Mouse (Mus musculus): ENCODE measurements around the gene Ccdc3.

Ccdc3 gene

DNA sequence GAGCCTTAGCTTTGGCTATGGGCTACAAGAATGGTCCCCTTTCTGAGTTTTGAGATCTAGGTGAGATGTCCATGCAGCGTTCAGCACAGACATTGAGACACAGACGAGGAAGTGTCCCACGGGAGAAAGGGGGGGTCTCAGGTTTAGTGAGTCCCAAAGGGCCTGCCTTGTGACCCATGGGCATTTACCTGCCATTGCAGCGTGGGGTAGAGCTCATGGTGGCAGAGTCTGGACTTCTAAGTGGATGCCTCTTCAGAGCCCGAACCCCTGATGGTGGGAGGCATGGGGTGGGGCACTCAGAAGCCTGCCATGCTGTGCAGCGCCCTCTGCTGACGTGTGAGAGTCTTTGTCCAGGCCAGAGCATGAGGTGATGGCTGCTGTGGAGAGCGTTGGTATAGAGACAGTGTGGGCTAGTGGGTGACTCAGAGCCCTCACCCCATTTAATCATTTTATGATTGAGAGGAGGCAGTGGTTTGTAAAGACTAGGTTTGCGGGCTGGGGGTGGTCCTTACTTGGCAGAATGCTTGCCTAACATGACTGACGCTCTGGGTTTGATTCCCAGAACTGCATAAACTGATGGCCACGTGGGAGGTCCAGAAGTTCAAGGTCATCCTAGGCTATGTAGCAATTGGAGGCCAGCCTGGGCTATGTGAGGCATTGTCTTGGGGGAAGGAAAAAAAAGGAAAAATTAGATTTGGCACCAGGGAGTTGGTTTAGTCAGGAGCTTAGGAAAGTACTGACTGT, 23.6 kb downstream of the Ccdc3 start:
- DNase-seq (ENCODE audit: low read depth), result no peak

GRCm38 (mm10) chr2:5161908-5162674, 24.5 kb downstream of the Ccdc3 start:
- no peak for DNase-seq (ENCODE audit: low read depth)

- no peak for DNase-seq (ENCODE audit: low read depth)
Measured at GRCm38 (mm10) chr2:5162756-5163155, 25.2 kb downstream of the Ccdc3 start.

DNA sequence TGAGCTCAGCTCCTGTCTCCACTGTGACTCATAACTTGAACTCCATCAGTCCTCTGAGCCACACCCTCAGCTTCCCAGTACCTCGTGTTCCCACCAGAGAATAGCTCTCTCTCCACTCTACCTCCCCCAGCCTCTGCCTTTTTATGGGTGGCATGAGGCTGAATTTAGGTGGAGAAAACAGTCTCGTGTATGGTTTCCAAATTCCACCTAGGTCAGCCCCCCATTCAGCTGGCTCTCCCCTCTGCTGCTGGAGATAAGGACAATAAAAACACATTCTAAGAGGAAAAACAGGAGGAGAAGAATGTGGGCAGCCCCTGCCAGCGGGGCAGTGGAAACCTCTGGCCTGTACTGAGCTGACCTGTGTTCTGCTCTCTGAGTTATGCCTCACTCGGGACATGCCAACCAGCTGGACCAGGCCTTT, 28.4 kb downstream of the Ccdc3 start:
- DNase-seq (ENCODE audit: low read depth), result no peak

DNA sequence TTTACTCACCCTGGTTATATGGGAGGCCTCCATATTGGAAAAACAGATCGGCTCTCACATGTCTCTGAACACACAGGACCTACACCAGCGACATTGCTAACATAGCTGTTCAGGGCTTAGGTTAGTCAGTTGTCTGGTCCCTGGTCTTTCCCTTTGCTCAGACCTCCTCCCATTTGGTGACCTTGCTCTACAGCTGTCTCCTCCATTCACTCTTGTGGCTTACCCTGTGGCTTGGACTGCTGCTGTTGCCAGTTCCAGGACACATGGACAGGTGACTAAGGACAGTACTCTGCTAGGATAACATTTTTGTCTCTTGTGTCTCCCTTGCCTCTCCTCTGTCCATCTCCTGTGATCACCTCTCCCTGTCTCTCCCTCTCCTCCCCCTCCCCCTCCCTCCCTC, 29.2 kb downstream of the Ccdc3 start:
- DNase-seq (ENCODE audit: low read depth), result no peak

DNA sequence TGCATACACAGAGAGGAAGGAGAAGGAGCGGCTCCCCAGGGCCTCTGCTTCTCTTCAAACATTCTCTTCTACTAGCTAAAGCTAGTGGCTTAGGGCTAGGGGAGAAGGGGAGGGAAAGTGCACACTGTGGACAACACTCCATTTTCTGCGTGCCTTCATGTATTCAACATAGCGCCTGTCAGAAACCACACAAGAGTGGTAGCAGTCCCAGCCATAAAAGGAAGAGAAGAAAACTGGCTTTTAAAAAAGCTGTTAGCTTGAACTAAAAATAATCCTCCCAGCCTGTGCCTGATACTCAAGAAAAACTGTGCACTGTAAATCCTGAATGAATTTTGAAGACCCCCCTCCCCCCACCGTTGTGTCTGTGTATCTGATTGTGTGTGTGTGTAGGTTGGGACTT, 33.2 kb downstream of the Ccdc3 start:
- DNase-seq (ENCODE audit: low read depth), result no peak

GRCm38 (mm10) chr2:5171301-5172000, 33.9 kb downstream of the Ccdc3 start:
- DNase-seq (ENCODE audit: low read depth), result no peak

DNA sequence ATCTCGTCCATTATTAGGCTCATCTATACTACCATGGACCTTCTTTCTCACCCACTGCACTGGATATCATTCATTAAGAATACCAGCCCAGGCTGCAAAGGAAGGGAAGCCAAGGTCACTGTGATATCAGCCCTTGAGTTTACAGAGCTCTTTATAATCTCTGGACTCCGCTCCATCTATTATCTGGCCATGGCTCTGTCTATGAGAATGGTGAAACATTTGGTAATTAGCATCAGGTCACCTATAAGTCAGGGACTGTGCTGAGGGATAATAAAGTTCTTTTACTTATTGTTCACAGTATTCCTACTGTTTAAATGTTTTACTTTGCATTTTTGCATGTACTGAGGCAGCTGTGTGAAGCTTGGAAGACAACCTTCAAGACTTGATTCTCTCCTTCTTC, 35.2 kb downstream of the Ccdc3 start:
- DNase-seq (ENCODE audit: low read depth), result no peak

GRCm38 (mm10) chr2:5174716-5175115, 37.1 kb downstream of the Ccdc3 start:
- no peak for DNase-seq (ENCODE audit: low read depth)

GRCm38 (mm10) chr2:5181462-5182443, 44.2 kb downstream of the Ccdc3 start:
- DNase-seq (ENCODE audit: low read depth), result no peak

DNA sequence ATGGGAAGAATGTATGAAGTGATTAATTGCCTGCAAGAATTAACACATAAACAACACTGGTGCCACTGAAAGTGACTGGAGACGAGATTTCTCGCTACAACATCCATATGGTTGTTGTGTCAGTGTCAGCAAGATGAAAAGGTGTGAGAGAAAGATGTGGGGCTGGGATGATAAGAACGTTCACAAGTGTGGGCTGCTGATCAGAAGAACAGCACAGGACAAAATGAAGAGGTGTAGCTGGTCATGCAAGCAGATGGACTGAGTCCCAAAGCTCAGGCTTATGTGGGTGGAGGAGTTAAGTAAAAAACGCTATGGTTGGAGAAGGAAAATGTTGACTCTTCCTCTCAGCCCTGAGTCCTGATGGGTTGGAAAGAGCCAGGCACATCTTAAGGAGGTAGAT, 46.6 kb downstream of the Ccdc3 start:
- no peak for DNase-seq (ENCODE audit: low read depth)

GRCm38 (mm10) chr2:5185631-5186030, 48.1 kb downstream of the Ccdc3 start:
- DNase-seq (ENCODE audit: low read depth), result no peak

DNA sequence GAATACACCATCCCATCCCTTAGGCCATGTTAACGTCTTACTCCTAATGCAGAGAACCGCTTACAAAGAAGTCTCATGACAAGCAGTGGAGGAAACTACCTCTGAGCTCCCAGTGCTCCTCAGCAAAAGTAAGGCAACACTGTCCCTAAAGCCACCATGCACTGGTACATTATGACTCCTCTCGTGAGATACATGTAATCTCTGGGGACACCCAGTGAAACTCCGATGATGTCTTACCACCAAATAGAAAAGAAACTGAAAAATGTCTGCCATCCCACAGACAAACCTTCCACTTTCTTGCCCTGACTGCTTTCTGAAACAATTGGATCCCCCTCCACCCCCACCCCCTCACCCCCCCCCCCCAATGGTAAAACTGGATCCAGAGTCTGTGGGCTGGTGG, 54.6 kb downstream of the Ccdc3 start:
- no peak for DNase-seq (ENCODE audit: low read depth)

GRCm38 (mm10) chr2:5193071-5193470, 55.5 kb downstream of the Ccdc3 start:
- DNase-seq (ENCODE audit: low read depth), result no peak

- DNase-seq (ENCODE audit: low read depth), result no peak
Measured at GRCm38 (mm10) chr2:5194701-5195215, 57.2 kb downstream of the Ccdc3 start.

DNA sequence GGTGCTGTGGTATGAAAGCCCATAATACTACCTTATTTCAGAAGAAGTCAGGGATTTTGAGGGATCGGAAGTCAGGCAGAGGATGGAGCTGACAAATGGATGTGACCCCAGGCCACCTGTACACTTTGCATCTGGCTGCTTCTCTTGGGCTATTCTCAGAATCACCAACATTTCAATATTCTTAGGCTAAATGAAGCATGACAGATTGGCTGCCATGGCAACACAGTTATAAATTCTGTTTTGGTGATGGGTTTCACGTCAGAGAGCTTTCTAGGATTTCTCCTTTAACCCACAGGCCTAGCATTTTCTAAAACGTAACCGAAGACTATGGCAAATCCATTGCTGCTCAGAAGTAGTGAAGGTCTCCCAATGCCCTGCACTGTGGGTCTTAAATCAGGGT, 59.9 kb downstream of the Ccdc3 start:
- no peak for DNase-seq (ENCODE audit: low read depth)

DNA sequence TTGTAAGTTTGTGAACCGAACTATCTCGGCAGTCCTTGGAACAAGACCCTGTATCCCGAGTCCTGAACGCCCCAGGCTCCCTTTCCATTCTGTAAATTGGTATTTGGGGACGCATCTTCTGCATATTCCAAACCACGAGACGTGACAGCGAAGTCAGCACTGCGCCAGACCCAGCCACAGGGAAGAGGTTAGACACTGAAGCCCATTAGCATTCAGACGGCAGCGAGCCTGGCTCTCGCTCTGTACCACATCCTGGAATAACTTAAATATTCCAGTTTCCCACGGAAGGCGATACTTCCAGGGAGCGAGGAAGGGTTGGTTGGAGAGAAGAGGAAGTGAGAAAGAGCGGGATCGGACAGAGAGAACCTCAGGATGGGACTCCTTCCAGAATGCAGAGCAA, 61.7 kb downstream of the Ccdc3 start:
- no peak for DNase-seq (ENCODE audit: low read depth)

DNA sequence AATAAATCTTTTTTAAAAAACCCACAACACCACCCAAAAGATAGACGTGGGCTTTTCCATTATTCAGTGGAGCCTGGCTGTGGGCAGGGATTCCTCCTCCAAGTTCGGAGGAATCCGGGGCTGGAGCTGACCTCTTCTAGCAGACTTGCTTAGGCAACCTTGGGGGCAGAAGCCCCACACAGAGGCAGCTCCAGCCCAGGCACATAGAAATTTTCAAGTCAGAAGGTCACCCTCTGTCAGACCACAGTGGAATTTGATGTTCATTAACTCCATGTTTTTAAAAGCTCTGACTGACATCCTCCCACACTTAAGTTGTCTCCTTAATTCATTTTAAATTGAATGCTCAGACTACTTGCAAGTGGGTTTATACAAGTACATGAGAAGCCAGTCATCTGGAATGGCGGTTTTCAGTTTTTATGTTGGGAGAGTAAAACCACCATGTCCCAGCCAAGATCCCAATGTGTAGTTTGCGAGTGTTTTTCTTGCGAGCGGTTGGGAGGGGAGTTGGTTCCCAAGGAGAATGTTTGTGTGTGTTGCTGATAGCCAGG, 63.3 kb downstream of the Ccdc3 start:
- no peak for DNase-seq (ENCODE audit: low read depth)

GRCm38 (mm10) chr2:5203146-5203545, 65.6 kb downstream of the Ccdc3 start:
- DNase-seq (ENCODE audit: low read depth), result no peak

GRCm38 (mm10) chr2:5204941-5205340, 67.4 kb downstream of the Ccdc3 start:
- DNase-seq (ENCODE audit: low read depth), result no peak

- no peak for DNase-seq (ENCODE audit: low read depth)
Measured at GRCm38 (mm10) chr2:5206651-5207050, 69.1 kb downstream of the Ccdc3 start.

Measured in naive thymus-derived CD4-positive, alpha-beta T cell, adult 2 months (primary cell).